Mouse (Mus musculus): ENCODE data around the gene Ptrh1. TPM values are rescaled to one million over a fixed set of nuclear protein-coding genes. Genes with fewer than 3 reads are reported as not detected.

Gene Ptrh1
- polyA plus RNA-seq, 1 experiment from 2014 or later = 3.5 TPM

- Histone ChIP-seq H3K9ac (replicated peaks; ENCODE audit: low read length) (no peak overlapping the region), H3K4me3 (replicated peaks; ENCODE audit: low read depth, low read length) (no peak overlapping the region), H3K27ac (replicated peaks; ENCODE audit: low read depth, low read length) (no peak overlapping the region), H3K27me3 (ENCODE audit: control insufficient read depth, insufficient read depth, low read length) (no peaks in the 10 kb centered on the region), H3K9me3 (ENCODE audit: control insufficient read depth, low read length) (no peaks in the 10 kb centered on the region), H3K36me3 (ENCODE audit: control insufficient read depth, insufficient read depth, low read length) (no peaks in the 10 kb centered on the region), H3K4me2 (ENCODE audit: low read length) (no peak overlapping the region), H3K4me1 (ENCODE audit: control insufficient read depth, insufficient read depth, low read length) (peaks cover 9% of the 10 kb centered on the region; the same call in 1 of the 2 replicates)
- WGBS = 40% methylated on average over 3 of the region's 3 CpGs
- DNase-seq (no peak), ATAC-seq (ENCODE audit: low FRiP score, low TSS enrichment) (no peak)
These were observed 39.2 kb upstream of the Ptrh1 start for GRCm38 (mm10) chr2:32736306-32736829.

- no peak for ATAC-seq (ENCODE audit: low FRiP score, low TSS enrichment)
- H3K27ac ChIP-seq (replicated peaks; ENCODE audit: low read depth, low read length) = no peak overlapping the region
These were observed 38.6 kb upstream of the Ptrh1 start for GRCm38 (mm10) chr2:32737008-32737407.

GRCm38 (mm10) chr2:32739311-32739710 lies 36.3 kb upstream of the Ptrh1 start:
- 72% methylated on average over 4 of the region's 4 CpGs for WGBS
- H3K4me3 ChIP-seq (replicated peaks; ENCODE audit: low read depth, low read length) = no peak overlapping the region
- no peak overlapping the region for H3K9ac ChIP-seq (replicated peaks; ENCODE audit: low read length)
- H3K27me3 ChIP-seq (ENCODE audit: control insufficient read depth, insufficient read depth, low read length) = no peaks in the 10 kb centered on the region
- no peak overlapping the region for H3K4me2 ChIP-seq (ENCODE audit: low read length)
- no peaks in the 10 kb centered on the region for H3K9me3 ChIP-seq (ENCODE audit: control insufficient read depth, low read length)
- H3K4me1 ChIP-seq (ENCODE audit: control insufficient read depth, insufficient read depth, low read length) = peaks cover 18% of the 10 kb centered on the region
- DNase-seq (no peak), ATAC-seq (ENCODE audit: low FRiP score, low TSS enrichment) (no peak)
- 0 out of 2 replicates have a peak, but pooled peaks cover 3% of the 10 kb centered on the region for H3K36me3 ChIP-seq (ENCODE audit: control insufficient read depth, insufficient read depth, low read length)
- H3K27ac ChIP-seq (replicated peaks; ENCODE audit: low read depth, low read length) = no peak overlapping the region

More at GRCm38 (mm10) chr2:32737008-32737407, 38.6 kb upstream of the Ptrh1 start:
- Histone ChIP-seq H3K9me3 (ENCODE audit: control insufficient read depth, low read length) (no peaks in the 10 kb centered on the region), H3K27me3 (ENCODE audit: control insufficient read depth, insufficient read depth, low read length) (no peaks in the 10 kb centered on the region), H3K4me1 (ENCODE audit: control insufficient read depth, insufficient read depth, low read length) (peaks cover 9% of the 10 kb centered on the region; the same call in 1 of the 2 replicates), H3K4me3 (replicated peaks; ENCODE audit: low read depth, low read length) (no peak overlapping the region), H3K4me2 (ENCODE audit: low read length) (no peak overlapping the region), H3K36me3 (ENCODE audit: control insufficient read depth, insufficient read depth, low read length) (no peaks in the 10 kb centered on the region), H3K9ac (replicated peaks; ENCODE audit: low read length) (no peak overlapping the region)
- no peak for DNase-seq
- 55% methylated on average over 6 of the region's 6 CpGs for WGBS

- H3K4me2 ChIP-seq (ENCODE audit: low read length) = peak within 1 kb of the TSS; percentile 82
- peaks cover 18% of the 10 kb centered on the region for H3K4me1 ChIP-seq (ENCODE audit: control insufficient read depth, insufficient read depth, low read length)
- peak within 1 kb of the TSS; percentile 86 for H3K27ac ChIP-seq (replicated peaks; ENCODE audit: low read depth, low read length)
- peak within 1 kb of the TSS; percentile 82 for H3K4me3 ChIP-seq (replicated peaks; ENCODE audit: low read depth, low read length)
- no peaks in the 10 kb centered on the region for H3K9me3 ChIP-seq (ENCODE audit: control insufficient read depth, low read length)
- DNase-seq (no peak), ATAC-seq (ENCODE audit: low FRiP score, low TSS enrichment) (no peak)
- WGBS = 6% methylated on average over 11 of the region's 11 CpGs
- H3K9ac ChIP-seq (replicated peaks; ENCODE audit: low read length) = peak within 1 kb of the TSS; percentile 85
- no peaks in the 10 kb centered on the region for H3K27me3 ChIP-seq (ENCODE audit: control insufficient read depth, insufficient read depth, low read length)
- H3K36me3 ChIP-seq (ENCODE audit: control insufficient read depth, insufficient read depth, low read length) = peaks cover 17% of the 10 kb centered on the region
These were observed 34.7 kb upstream of the Ptrh1 start, which contains the start of gene 6330409D20Rik for GRCm38 (mm10) chr2:32740916-32741272. 6330409D20Rik (minus strand) TSS chr2:32741016.

GRCm38 (mm10) chr2:32741273-32742172 lies 34.1 kb upstream of the Ptrh1 start:
- peak overlapping the region; percentile 82 for H3K4me3 ChIP-seq (replicated peaks; ENCODE audit: low read depth, low read length)
- peak; percentile 87 for DNase-seq
- H3K27ac ChIP-seq (replicated peaks; ENCODE audit: low read depth, low read length) = peak overlapping the region; percentile 86
- H3K27me3 ChIP-seq (ENCODE audit: control insufficient read depth, insufficient read depth, low read length) = no peaks in the 10 kb centered on the region
- WGBS = 2% methylated on average over 54 of the region's 58 CpGs
- H3K9ac ChIP-seq (replicated peaks; ENCODE audit: low read length) = peak overlapping the region; percentile 85
- no peaks in the 10 kb centered on the region for H3K9me3 ChIP-seq (ENCODE audit: control insufficient read depth, low read length)
- H3K36me3 ChIP-seq (ENCODE audit: control insufficient read depth, insufficient read depth, low read length) = peaks cover 24% of the 10 kb centered on the region
- H3K4me1 ChIP-seq (ENCODE audit: control insufficient read depth, insufficient read depth, low read length) = peaks cover 18% of the 10 kb centered on the region
- peak overlapping the region; percentile 82 for H3K4me2 ChIP-seq (ENCODE audit: low read length)
- ATAC-seq (ENCODE audit: low FRiP score, low TSS enrichment) = peak; percentile 60

GRCm38 (mm10) chr2:32742173-32742531 lies 33.4 kb upstream of the Ptrh1 start:
- peak overlapping the region; percentile 85 for H3K9ac ChIP-seq (replicated peaks; ENCODE audit: low read length)
- under 1% methylated on average over 18 of the region's 18 CpGs for WGBS
- peak; percentile 94 for DNase-seq

GRCm38 (mm10) chr2:32744272-32744982 lies 31.2 kb upstream of the Ptrh1 start:
- H3K27ac ChIP-seq (replicated peaks; ENCODE audit: low read depth, low read length) = no peak overlapping the region
- H3K36me3 ChIP-seq (ENCODE audit: control insufficient read depth, insufficient read depth, low read length) = peaks cover 48% of the 10 kb centered on the region
- DNase-seq = no peak
- no peaks in the 10 kb centered on the region for H3K27me3 ChIP-seq (ENCODE audit: control insufficient read depth, insufficient read depth, low read length)
- no peak overlapping the region for H3K4me2 ChIP-seq (ENCODE audit: low read length)
- WGBS = 77% methylated on average over 15 of the region's 15 CpGs
- H3K4me3 ChIP-seq (replicated peaks; ENCODE audit: low read depth, low read length) = no peak overlapping the region
- H3K9ac ChIP-seq (replicated peaks; ENCODE audit: low read length) = no peak overlapping the region
- peaks cover 18% of the 10 kb centered on the region for H3K4me1 ChIP-seq (ENCODE audit: control insufficient read depth, insufficient read depth, low read length)
- ATAC-seq (ENCODE audit: low FRiP score, low TSS enrichment) = no peak
- no peaks in the 10 kb centered on the region for H3K9me3 ChIP-seq (ENCODE audit: control insufficient read depth, low read length)

More at GRCm38 (mm10) chr2:32742173-32742531, 33.4 kb upstream of the Ptrh1 start:
- no peaks in the 10 kb centered on the region for H3K9me3 ChIP-seq (ENCODE audit: control insufficient read depth, low read length)
- peaks cover 18% of the 10 kb centered on the region for H3K4me1 ChIP-seq (ENCODE audit: control insufficient read depth, insufficient read depth, low read length)
- H3K27ac ChIP-seq (replicated peaks; ENCODE audit: low read depth, low read length) = peak overlapping the region; percentile 86
- peaks cover 30% of the 10 kb centered on the region for H3K36me3 ChIP-seq (ENCODE audit: control insufficient read depth, insufficient read depth, low read length)
- H3K27me3 ChIP-seq (ENCODE audit: control insufficient read depth, insufficient read depth, low read length) = no peaks in the 10 kb centered on the region
- H3K4me3 ChIP-seq (replicated peaks; ENCODE audit: low read depth, low read length) = peak overlapping the region; percentile 82
- H3K4me2 ChIP-seq (ENCODE audit: low read length) = peak overlapping the region; percentile 82
- peak; percentile 89 for ATAC-seq (ENCODE audit: low FRiP score, low TSS enrichment)

GRCm38 (mm10) chr2:32749082-32749481 lies 26.5 kb upstream of the Ptrh1 start:
- Histone ChIP-seq H3K27ac (replicated peaks; ENCODE audit: low read depth, low read length) (no peak overlapping the region), H3K4me2 (ENCODE audit: low read length) (no peak overlapping the region), H3K4me1 (ENCODE audit: control insufficient read depth, insufficient read depth, low read length) (peaks cover 20% of the 10 kb centered on the region), H3K36me3 (ENCODE audit: control insufficient read depth, insufficient read depth, low read length) (peaks cover 77% of the 10 kb centered on the region), H3K4me3 (replicated peaks; ENCODE audit: low read depth, low read length) (no peak overlapping the region), H3K27me3 (ENCODE audit: control insufficient read depth, insufficient read depth, low read length) (no peaks in the 10 kb centered on the region), H3K9ac (replicated peaks; ENCODE audit: low read length) (no peak overlapping the region), H3K9me3 (ENCODE audit: control insufficient read depth, low read length) (no peaks in the 10 kb centered on the region)
- 94% methylated on average over 16 of the region's 16 CpGs for WGBS
- no peak for DNase-seq
- no peak for ATAC-seq (ENCODE audit: low FRiP score, low TSS enrichment)
